ENCODE assay signal across 12 mouse cellular contexts in genomic region chr2:77989390-77989789, GRCm38 (mm10).
"Had no signal": no experiment of that assay in that cellular context is flagged by ENCODE, and none has a peak within 500 bp of the region (broad histone marks: within the 10 kb centered on the region; RNA-seq: fewer than 3 reads in every experiment).

No protein-coding gene starts in this region.

- DNase-seq: retina, postnatal 1 day; right cerebral cortex, adult 18-20 months; right cerebral cortex, postnatal 14 days; right cerebral cortex, postnatal 25 days; right cerebral cortex, postnatal 4 days; spleen, adult 18-20 months; thymus, adult 18-20 months; thymus, adult 2 months; thymus, postnatal 14 days; thymus, postnatal 25 days; thymus, postnatal 36 days; thymus, postnatal 4 days had no signal
